Mouse (Mus musculus) right cerebral cortex, postnatal 10 days (tissue): ENCODE measurements around the gene Susd4.

Experiments
- DNase-seq, 2 experiments: peaks; one replicate each; pipeline ENCODE4 v3.0.0; 2021; ENCODE audit warnings: low spot score in 2 of 2

The Susd4 gene

GRCm38 (mm10) chr1:182785504-182785903 lies 21.8 kb downstream of the Susd4 start:
- DNase-seq, result no peak

- DNase-seq, result no peak
Measured at GRCm38 (mm10) chr1:182787030-182787429, 23.4 kb downstream of the Susd4 start.

GRCm38 (mm10) chr1:182788896-182789295 lies 25.2 kb downstream of the Susd4 start:
- no peak for DNase-seq

GRCm38 (mm10) chr1:182792521-182793071 lies 28.9 kb downstream of the Susd4 start:
- DNase-seq, result peak; percentile 73 to 79

- peak; percentile 60 to 66 for DNase-seq
Measured at GRCm38 (mm10) chr1:182794221-182794620, 30.6 kb downstream of the Susd4 start.

- peak; percentile 60 to 71 for DNase-seq
Measured at GRCm38 (mm10) chr1:182794628-182795027, 31.0 kb downstream of the Susd4 start.

GRCm38 (mm10) chr1:182797048-182797447 lies 33.4 kb downstream of the Susd4 start:
- peak; percentile 47 to 57 for DNase-seq

GRCm38 (mm10) chr1:182801590-182801989 lies 37.9 kb downstream of the Susd4 start:
- DNase-seq, result no peak

GRCm38 (mm10) chr1:182802891-182803290 lies 39.2 kb downstream of the Susd4 start:
- no peak for DNase-seq

- no peak for DNase-seq
Measured at GRCm38 (mm10) chr1:182813991-182814390, 50.3 kb downstream of the Susd4 start.

- DNase-seq, result no peak
Measured at GRCm38 (mm10) chr1:182814566-182814965, 50.9 kb downstream of the Susd4 start.

- DNase-seq, result no peak
Measured at GRCm38 (mm10) chr1:182817106-182817505, 53.4 kb downstream of the Susd4 start.

- no peak for DNase-seq
Measured at GRCm38 (mm10) chr1:182817624-182818023, 54.0 kb downstream of the Susd4 start.

- DNase-seq, result no peak
Measured at GRCm38 (mm10) chr1:182818931-182819330, 55.3 kb downstream of the Susd4 start.

GRCm38 (mm10) chr1:182822729-182823128 lies 59.1 kb downstream of the Susd4 start:
- no peak for DNase-seq

- DNase-seq, result peak; percentile 48 to 51
Measured at GRCm38 (mm10) chr1:182823723-182824421, 60.2 kb downstream of the Susd4 start.

GRCm38 (mm10) chr1:182826557-182826956 lies 62.9 kb downstream of the Susd4 start:
- DNase-seq, result no peak

- no peak for DNase-seq
Measured at GRCm38 (mm10) chr1:182838061-182838460, 74.4 kb downstream of the Susd4 start.

GRCm38 (mm10) chr1:182839332-182839929 lies 75.8 kb downstream of the Susd4 start:
- DNase-seq, result no peak

- no peak for DNase-seq
Measured at GRCm38 (mm10) chr1:182840011-182840410, 76.4 kb downstream of the Susd4 start.

- DNase-seq, result no peak
Measured at GRCm38 (mm10) chr1:182840606-182841005, 76.9 kb downstream of the Susd4 start.

GRCm38 (mm10) chr1:182849556-182849955 lies 85.9 kb downstream of the Susd4 start:
- no peak for DNase-seq

GRCm38 (mm10) chr1:182850080-182850479 lies 86.4 kb downstream of the Susd4 start:
- no peak for DNase-seq
